8 mouse cellular contexts compared by ENCODE assay signal in genomic region chr14:20347991-20348541, GRCm38 (mm10). TPM values are rescaled to one million over a fixed set of nuclear protein-coding genes. Genes with fewer than 3 reads are reported as not detected.
DNase-seq lines count a peak whose midpoint lies in the region; ATAC-seq lines count a peak whose summit lies in the region.

Ecd (minus strand) TSS chr14:20348121.
Fam149b (plus strand) TSS chr14:20348162.

- H3K4me3 ChIP-seq in hindbrain, embryonic 11.5 days (ENCODE audit: low read depth, low read length): peak within 1 kb of the TSS; percentile 76

- H3K27ac ChIP-seq in hindbrain, embryonic 11.5 days (ENCODE audit: low read depth, low read length): peak within 1 kb of the TSS; percentile 87

- H3K4me2 ChIP-seq in hindbrain, embryonic 11.5 days (replicated peaks; ENCODE audit: low read depth, low read length): peak within 1 kb of the TSS; percentile 68

- H3K27me3 ChIP-seq in hindbrain, embryonic 11.5 days (ENCODE audit: control insufficient read depth, insufficient read depth, low read length): no peaks in the 10 kb centered on the region

- peak; percentile 98 for ATAC-seq in hindbrain, embryonic 11.5 days (ENCODE audit: low FRiP score)

- peak; percentile 99 for DNase-seq in Muller cell, postnatal 12 days (ENCODE audit: inconsistent ontology term)
- peak; percentile 90 for DNase-seq in cerebellum, adult 9-11 months
- DNase-seq in frontal cortex, adult 2 months (ENCODE audit: extremely low spot score in 1 of 2, low spot score in 1 of 2): peak; percentile 88 to 97
- DNase-seq in hindbrain, embryonic 11.5 days (ENCODE audit: low spot score): peak; percentile 98
- DNase-seq in layer of hippocampus, postnatal 10 days (ENCODE audit: low spot score in 2 of 2): peak; percentile 94 to 96
- DNase-seq in lung, postnatal 10 days: peak; percentile 96
- peak; percentile 90 for DNase-seq in ovary, postnatal 36 days (ENCODE audit: low spot score)
- DNase-seq in thymus, postnatal 25 days: peak; percentile 93

- H3K9ac ChIP-seq in hindbrain, embryonic 11.5 days (ENCODE audit: low read depth, low read length): peak within 1 kb of the TSS; percentile 95

- no peaks in the 10 kb centered on the region for H3K4me1 ChIP-seq in hindbrain, embryonic 11.5 days (replicated peaks; ENCODE audit: control insufficient read depth, insufficient read depth, low read length)

- H3K9me3 ChIP-seq in hindbrain, embryonic 11.5 days (ENCODE audit: control insufficient read depth, low read length): no peaks in the 10 kb centered on the region

- 0% methylated on average over 38 of the region's 42 CpGs for WGBS in hindbrain, embryonic 11.5 days

- H3K36me3 ChIP-seq in hindbrain, embryonic 11.5 days (ENCODE audit: control insufficient read depth, insufficient read depth, low read length): no peaks in the 10 kb centered on the region

RNA-seq across cellular contexts. Expression of gene Ecd, which starts in this region (rescaled TPM):
- 30.9 and 31.3 TPM in 2 replicates for polyA plus RNA-seq in frontal cortex, adult 2 months (2012; rRNA removed)
- 64.0 and 69.0 TPM in 2 replicates for polyA plus RNA-seq in hindbrain, embryonic 11.5 days (2014; fragmentation: Nextera tagmentation; extraction: Ambion mirVana)
- total RNA-seq in layer of hippocampus, postnatal 10 days (2021): 10 to 100 TPM; 30.0 to 32.0 TPM

RNA-seq across cellular contexts. Expression of gene Fam149b, which starts in this region (rescaled TPM):
- 56.6 and 58.7 TPM in 2 replicates for polyA plus RNA-seq in frontal cortex, adult 2 months (2012; rRNA removed)
- polyA plus RNA-seq in hindbrain, embryonic 11.5 days (2014; fragmentation: Nextera tagmentation; extraction: Ambion mirVana): 56.5 and 61.9 TPM in 2 replicates
- total RNA-seq in layer of hippocampus, postnatal 10 days (2021): 10 to 100 TPM; 43.0 to 50.2 TPM

Comparison
In these comparisons a context has a peak if more than half of its experiments do, and no peak if none do; other contexts are left out.
1. Peak in every context shown above with its lines: DNase-seq, ATAC-seq, H3K4me3 ChIP-seq and H3K27ac ChIP-seq.